Mouse (Mus musculus): Measurements from ENCODE around the gene Abhd4. TPM values are rescaled to one million over a fixed set of nuclear protein-coding genes. Genes with fewer than 3 reads are reported as not detected.

The Abhd4 gene
- polyA plus RNA-seq, 1 experiment from 2014 or later = 53.5 TPM

DNA sequence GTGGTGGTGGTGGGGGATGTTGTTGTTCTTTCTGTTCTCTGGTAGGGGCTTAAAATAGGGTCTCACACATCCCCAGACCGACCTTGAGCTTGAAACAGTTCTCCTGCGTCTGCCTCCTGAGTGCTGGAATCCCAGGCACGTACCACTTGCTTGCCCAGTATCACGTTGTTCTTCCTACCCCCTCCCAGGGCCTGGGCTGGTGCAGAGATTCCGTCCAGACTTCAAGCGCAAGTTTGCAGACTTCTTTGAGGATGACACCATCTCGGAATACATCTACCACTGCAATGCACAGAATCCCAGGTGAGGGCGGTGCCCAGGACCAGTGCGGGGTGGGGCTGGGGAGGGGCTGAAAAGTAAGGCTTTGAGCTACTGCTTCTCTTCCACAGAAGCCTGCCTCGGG, 11.1 kb downstream of the Abhd4 start:
- no peaks in the 10 kb centered on the region; the same call in 1 of the 2 replicates for H3K36me3 ChIP-seq (ENCODE audit: control insufficient read depth, insufficient read depth, low read length)
- ATAC-seq (replicated peaks; ENCODE audit: low FRiP score) (no peak), DNase-seq (ENCODE audit: low spot score) (no peak)
- H3K9me3 ChIP-seq (ENCODE audit: control insufficient read depth, low read length) = no peaks in the 10 kb centered on the region
- no peaks in the 10 kb centered on the region for H3K4me1 ChIP-seq (replicated peaks; ENCODE audit: control insufficient read depth, insufficient read depth, low read length)
- H3K27me3 ChIP-seq (ENCODE audit: control insufficient read depth, insufficient read depth, low read length) = no peaks in the 10 kb centered on the region
- no peak overlapping the region for H3K27ac ChIP-seq (ENCODE audit: low read depth, low read length)
- H3K4me2 ChIP-seq (ENCODE audit: low read depth, low read length, severe bottlenecking) = no peak overlapping the region
- WGBS = 40% methylated on average over 10 of the region's 10 CpGs
- no peak overlapping the region for H3K9ac ChIP-seq (ENCODE audit: low read length)
- no peak overlapping the region for H3K4me3 ChIP-seq (ENCODE audit: low read depth, low read length)

DNA sequence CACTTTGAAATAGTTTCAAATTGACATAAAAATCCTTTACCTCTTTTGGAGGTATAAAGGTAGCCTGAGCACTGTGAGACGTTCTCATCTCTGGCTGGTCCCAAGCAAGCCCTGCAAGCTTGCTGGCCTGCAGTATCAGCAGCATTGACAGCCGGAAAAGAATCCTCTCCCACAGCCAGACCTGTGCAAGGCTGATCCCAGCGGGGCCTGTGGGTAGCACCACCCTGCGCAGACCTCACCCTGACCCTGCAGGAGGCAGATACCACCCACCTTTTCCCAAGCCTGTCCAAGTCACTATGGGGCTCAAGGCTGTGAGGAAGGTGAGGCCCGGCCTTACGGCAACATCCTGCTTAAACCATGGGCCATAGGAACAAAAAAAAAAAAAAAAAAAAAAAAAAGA, 12.0 kb downstream of the Abhd4 start:
- Histone ChIP-seq H3K9me3 (ENCODE audit: control insufficient read depth, low read length) (no peaks in the 10 kb centered on the region), H3K27ac (ENCODE audit: low read depth, low read length) (no peak overlapping the region), H3K27me3 (ENCODE audit: control insufficient read depth, insufficient read depth, low read length) (no peaks in the 10 kb centered on the region), H3K4me2 (ENCODE audit: low read depth, low read length, severe bottlenecking) (no peak overlapping the region), H3K4me3 (ENCODE audit: low read depth, low read length) (no peak overlapping the region), H3K9ac (ENCODE audit: low read length) (no peak overlapping the region), H3K4me1 (replicated peaks; ENCODE audit: control insufficient read depth, insufficient read depth, low read length) (no peaks in the 10 kb centered on the region), H3K36me3 (ENCODE audit: control insufficient read depth, insufficient read depth, low read length) (no peaks in the 10 kb centered on the region; the same call in 1 of the 2 replicates)
- WGBS = 73% methylated on average over 6 of the region's 6 CpGs
- ATAC-seq (replicated peaks; ENCODE audit: low FRiP score) (no peak), DNase-seq (ENCODE audit: low spot score) (no peak)

DNA sequence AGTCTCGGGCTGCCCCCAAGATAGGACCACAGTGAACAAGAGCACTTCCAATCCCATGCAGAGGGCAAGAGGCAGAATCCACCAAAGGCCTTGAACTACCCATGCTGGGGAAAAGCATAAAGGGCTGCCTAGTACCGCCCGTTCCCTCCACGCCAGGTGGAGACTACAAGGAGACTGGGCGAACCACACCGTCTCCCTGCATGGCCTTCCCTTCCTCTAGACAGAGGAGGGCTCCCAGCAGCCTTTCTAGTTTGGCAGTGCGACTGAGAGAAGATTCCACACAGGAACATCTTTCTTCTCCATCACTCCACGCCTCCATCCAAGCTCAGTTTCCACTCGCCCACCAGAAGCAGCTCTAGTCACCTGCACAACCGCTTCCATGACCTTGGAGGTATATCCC, 14.0 kb downstream of the Abhd4 start:
- H3K27ac ChIP-seq (ENCODE audit: low read depth, low read length) = no peak overlapping the region
- H3K9me3 ChIP-seq (ENCODE audit: control insufficient read depth, low read length) = no peaks in the 10 kb centered on the region
- WGBS = 92% methylated on average over 10 of the region's 10 CpGs
- no peaks in the 10 kb centered on the region for H3K4me1 ChIP-seq (replicated peaks; ENCODE audit: control insufficient read depth, insufficient read depth, low read length)
- ATAC-seq (replicated peaks; ENCODE audit: low FRiP score) (no peak), DNase-seq (ENCODE audit: low spot score) (no peak)
- H3K27me3 ChIP-seq (ENCODE audit: control insufficient read depth, insufficient read depth, low read length) = no peaks in the 10 kb centered on the region
- H3K4me3 ChIP-seq (ENCODE audit: low read depth, low read length) = no peak overlapping the region
- no peak overlapping the region for H3K9ac ChIP-seq (ENCODE audit: low read length)
- no peak overlapping the region for H3K4me2 ChIP-seq (ENCODE audit: low read depth, low read length, severe bottlenecking)
- no peaks in the 10 kb centered on the region; the same call in 1 of the 2 replicates for H3K36me3 ChIP-seq (ENCODE audit: control insufficient read depth, insufficient read depth, low read length)

DNA sequence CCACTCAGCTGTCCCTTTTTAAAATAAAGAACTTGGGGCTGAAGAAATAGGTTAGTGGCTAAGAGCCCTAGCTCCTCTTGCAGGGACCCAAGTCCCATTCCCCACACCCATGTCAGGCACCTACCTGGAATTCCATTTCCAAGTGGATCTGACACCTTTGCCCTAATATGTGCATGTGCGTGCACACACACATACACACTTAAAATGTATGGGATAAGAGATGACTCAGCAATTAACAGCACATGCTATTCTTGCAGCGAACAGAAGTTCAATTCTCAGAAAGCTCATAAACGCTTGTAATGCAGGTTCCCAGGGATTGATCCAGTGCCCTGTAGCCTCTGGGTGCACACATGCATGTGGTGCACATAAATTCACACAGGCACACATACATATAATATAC, 15.6 kb downstream of the Abhd4 start:
- Histone ChIP-seq H3K36me3 (ENCODE audit: control insufficient read depth, insufficient read depth, low read length) (no peaks in the 10 kb centered on the region), H3K4me2 (ENCODE audit: low read depth, low read length, severe bottlenecking) (no peak overlapping the region), H3K4me3 (ENCODE audit: low read depth, low read length) (no peak overlapping the region), H3K27ac (ENCODE audit: low read depth, low read length) (no peak overlapping the region), H3K27me3 (ENCODE audit: control insufficient read depth, insufficient read depth, low read length) (no peaks in the 10 kb centered on the region), H3K4me1 (replicated peaks; ENCODE audit: control insufficient read depth, insufficient read depth, low read length) (no peaks in the 10 kb centered on the region), H3K9ac (ENCODE audit: low read length) (no peak overlapping the region), H3K9me3 (ENCODE audit: control insufficient read depth, low read length) (no peaks in the 10 kb centered on the region)
- no peak for ATAC-seq (replicated peaks; ENCODE audit: low FRiP score)
- 97% methylated on average over 3 of the region's 3 CpGs for WGBS
- no peak for DNase-seq (ENCODE audit: low spot score)

DNA sequence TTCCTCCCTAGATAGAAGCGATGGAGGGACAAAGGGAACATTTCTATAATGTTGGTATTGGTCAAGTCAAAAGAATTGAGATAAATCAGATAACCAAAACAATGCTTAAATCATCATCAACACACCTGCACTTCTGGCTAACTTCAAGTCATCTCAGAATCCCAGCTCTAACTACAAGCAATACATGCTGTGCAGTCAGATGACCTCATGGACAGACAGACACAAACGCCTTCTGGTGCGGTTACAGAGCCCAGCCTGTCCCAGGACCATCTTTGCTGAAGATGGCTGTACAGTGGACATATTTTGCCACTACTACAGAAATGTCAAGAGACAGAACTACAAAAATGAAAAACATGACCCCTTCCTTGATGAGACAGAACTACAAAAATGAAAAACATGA, 16.4 kb downstream of the Abhd4 start:
- no peak overlapping the region for H3K9ac ChIP-seq (ENCODE audit: low read length)
- 89% methylated on average over 3 of the region's 3 CpGs for WGBS
- H3K4me2 ChIP-seq (ENCODE audit: low read depth, low read length, severe bottlenecking) = no peak overlapping the region
- H3K4me1 ChIP-seq (replicated peaks; ENCODE audit: control insufficient read depth, insufficient read depth, low read length) = no peaks in the 10 kb centered on the region
- DNase-seq (ENCODE audit: low spot score) (no peak), ATAC-seq (replicated peaks; ENCODE audit: low FRiP score) (no peak)
- no peak overlapping the region for H3K27ac ChIP-seq (ENCODE audit: low read depth, low read length)
- no peaks in the 10 kb centered on the region for H3K27me3 ChIP-seq (ENCODE audit: control insufficient read depth, insufficient read depth, low read length)
- H3K4me3 ChIP-seq (ENCODE audit: low read depth, low read length) = no peak overlapping the region
- no peaks in the 10 kb centered on the region for H3K9me3 ChIP-seq (ENCODE audit: control insufficient read depth, low read length)
- H3K36me3 ChIP-seq (ENCODE audit: control insufficient read depth, insufficient read depth, low read length) = no peaks in the 10 kb centered on the region

DNA sequence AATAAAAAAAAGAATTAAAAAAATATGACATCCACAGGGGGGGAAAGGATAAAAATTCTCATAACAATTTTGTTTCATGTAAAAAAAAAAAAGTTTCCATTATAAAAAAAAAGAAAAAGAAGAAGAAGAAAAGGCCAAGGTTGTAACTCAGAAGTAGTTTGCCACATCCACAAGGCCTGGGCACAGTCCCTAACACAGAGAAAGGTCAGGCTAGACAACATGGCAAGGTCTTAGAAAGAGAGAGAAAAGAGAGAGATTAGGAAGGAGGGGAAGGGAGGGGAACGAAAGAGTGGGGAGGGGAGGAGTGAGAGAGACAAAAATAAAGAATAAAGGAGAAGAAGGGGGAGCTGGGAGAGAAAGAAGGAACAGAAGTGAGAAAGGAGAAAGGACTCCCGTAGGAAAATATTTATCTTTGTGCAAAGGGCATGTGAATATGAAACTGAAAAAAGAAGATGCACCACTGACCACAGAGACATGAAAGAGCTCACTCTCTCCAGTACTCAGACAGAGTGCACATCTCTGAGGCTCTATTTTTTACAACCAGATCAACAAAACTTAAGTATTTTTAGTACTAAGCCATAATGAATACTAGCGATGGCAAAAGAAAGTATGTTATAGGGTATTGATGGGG, 18.1 kb downstream of the Abhd4 start:
- H3K27ac ChIP-seq (ENCODE audit: low read depth, low read length) = no peak overlapping the region
- no peaks in the 10 kb centered on the region for H3K4me1 ChIP-seq (replicated peaks; ENCODE audit: control insufficient read depth, insufficient read depth, low read length)
- no peak for ATAC-seq (replicated peaks; ENCODE audit: low FRiP score)
- DNase-seq (ENCODE audit: low spot score) = no peak
- H3K27me3 ChIP-seq (ENCODE audit: control insufficient read depth, insufficient read depth, low read length) = no peaks in the 10 kb centered on the region
- no peaks in the 10 kb centered on the region for H3K36me3 ChIP-seq (ENCODE audit: control insufficient read depth, insufficient read depth, low read length)
- no peak overlapping the region for H3K4me2 ChIP-seq (ENCODE audit: low read depth, low read length, severe bottlenecking)
- WGBS = 71% methylated on average over 3 of the region's 3 CpGs
- H3K4me3 ChIP-seq (ENCODE audit: low read depth, low read length) = no peak overlapping the region
- H3K9ac ChIP-seq (ENCODE audit: low read length) = no peak overlapping the region
- no peaks in the 10 kb centered on the region for H3K9me3 ChIP-seq (ENCODE audit: control insufficient read depth, low read length)

DNA sequence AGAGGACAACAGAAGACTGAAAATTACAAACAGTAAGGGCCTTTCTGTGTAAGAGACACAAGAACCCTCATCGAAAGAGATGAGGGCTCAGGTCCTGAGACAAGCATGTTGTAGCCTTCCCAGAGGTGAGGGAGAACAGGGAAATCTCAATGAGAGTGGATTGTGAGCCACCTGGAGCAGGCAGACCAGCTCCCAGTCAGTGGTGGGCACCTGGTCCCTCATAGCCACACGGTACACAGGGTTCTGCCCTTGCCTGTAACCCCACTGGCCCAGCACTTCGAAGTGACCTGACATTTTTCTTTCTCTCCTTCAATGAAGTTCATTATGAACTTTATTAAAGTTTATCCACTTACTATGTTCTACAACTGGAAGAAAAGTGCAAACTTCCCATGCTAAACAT, 18.7 kb downstream of the Abhd4 start:
- WGBS = 89% methylated on average over 3 of the region's 3 CpGs
- H3K36me3 ChIP-seq (ENCODE audit: control insufficient read depth, insufficient read depth, low read length) = no peaks in the 10 kb centered on the region
- H3K4me1 ChIP-seq (replicated peaks; ENCODE audit: control insufficient read depth, insufficient read depth, low read length) = no peaks in the 10 kb centered on the region
- no peak overlapping the region for H3K9ac ChIP-seq (ENCODE audit: low read length)
- no peaks in the 10 kb centered on the region for H3K27me3 ChIP-seq (ENCODE audit: control insufficient read depth, insufficient read depth, low read length)
- ATAC-seq (replicated peaks; ENCODE audit: low FRiP score) (no peak), DNase-seq (ENCODE audit: low spot score) (no peak)
- no peak overlapping the region for H3K4me3 ChIP-seq (ENCODE audit: low read depth, low read length)
- no peak overlapping the region for H3K4me2 ChIP-seq (ENCODE audit: low read depth, low read length, severe bottlenecking)
- no peaks in the 10 kb centered on the region for H3K9me3 ChIP-seq (ENCODE audit: control insufficient read depth, low read length)
- H3K27ac ChIP-seq (ENCODE audit: low read depth, low read length) = no peak overlapping the region

DNA sequence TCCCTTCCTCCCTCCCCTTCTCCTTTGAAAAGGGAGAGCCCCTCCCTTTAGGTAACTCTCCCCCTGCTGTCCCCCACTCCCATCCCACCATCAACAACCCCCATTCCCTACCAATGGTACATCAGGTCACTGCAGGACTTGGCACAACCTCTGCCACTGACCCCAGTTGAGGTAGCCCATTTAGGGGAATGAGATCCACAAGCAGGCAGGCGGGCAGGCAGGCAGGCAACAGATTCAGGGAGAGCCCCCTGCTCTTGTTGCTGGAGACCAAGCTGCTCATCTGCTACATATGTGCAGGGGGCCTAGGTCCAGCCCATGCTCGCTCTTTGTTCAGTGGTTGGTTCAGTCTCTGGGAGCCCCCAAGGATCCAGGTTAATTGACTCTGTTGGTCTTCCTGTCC, 22.5 kb downstream of the Abhd4 start:
- Histone ChIP-seq H3K4me3 (ENCODE audit: low read depth, low read length) (no peak overlapping the region), H3K9me3 (ENCODE audit: control insufficient read depth, low read length) (no peaks in the 10 kb centered on the region), H3K4me2 (ENCODE audit: low read depth, low read length, severe bottlenecking) (no peak overlapping the region), H3K36me3 (ENCODE audit: control insufficient read depth, insufficient read depth, low read length) (no peaks in the 10 kb centered on the region), H3K27me3 (ENCODE audit: control insufficient read depth, insufficient read depth, low read length) (no peaks in the 10 kb centered on the region), H3K9ac (ENCODE audit: low read length) (no peak overlapping the region), H3K4me1 (replicated peaks; ENCODE audit: control insufficient read depth, insufficient read depth, low read length) (no peaks in the 10 kb centered on the region), H3K27ac (ENCODE audit: low read depth, low read length) (no peak overlapping the region)
- WGBS = 87% methylated on average over 2 of the region's 2 CpGs
- no peak for DNase-seq (ENCODE audit: low spot score)
- no peak for ATAC-seq (replicated peaks; ENCODE audit: low FRiP score)

DNA sequence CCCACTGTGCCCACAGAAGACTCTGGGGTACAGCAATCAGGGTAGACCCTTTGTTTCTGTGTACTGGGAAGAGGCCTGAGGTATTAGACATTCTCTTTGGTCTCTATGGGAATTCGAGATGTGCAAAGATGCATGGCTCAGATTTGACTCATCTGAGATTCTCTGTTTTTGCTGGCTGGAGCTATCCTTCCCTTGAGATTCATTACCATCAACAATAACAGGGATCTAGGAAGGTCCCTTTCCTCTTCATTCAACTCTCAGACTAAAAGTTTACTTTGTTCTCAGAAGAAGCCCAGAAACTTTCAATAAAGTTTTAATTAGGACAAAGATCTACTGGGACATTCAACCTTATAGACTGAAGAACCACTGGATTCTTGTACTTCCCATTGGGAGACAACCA, 30.9 kb downstream of the Abhd4 start, which contains the start of gene Olfr49:
Gene Olfr49, minus strand, starts transcription at position 101 of the 400 bp plus-strand sequence.
- Histone ChIP-seq H3K36me3 (ENCODE audit: control insufficient read depth, insufficient read depth, low read length) (no peaks in the 10 kb centered on the region), H3K27me3 (ENCODE audit: control insufficient read depth, insufficient read depth, low read length) (no peaks in the 10 kb centered on the region), H3K4me3 (ENCODE audit: low read depth, low read length) (no peak within 1 kb of the TSS), H3K27ac (ENCODE audit: low read depth, low read length) (no peak within 1 kb of the TSS), H3K4me2 (ENCODE audit: low read depth, low read length, severe bottlenecking) (no peak within 1 kb of the TSS), H3K9me3 (ENCODE audit: control insufficient read depth, low read length) (no peaks in the 10 kb centered on the region), H3K4me1 (replicated peaks; ENCODE audit: control insufficient read depth, insufficient read depth, low read length) (no peaks in the 10 kb centered on the region), H3K9ac (ENCODE audit: low read length) (no peak within 1 kb of the TSS)
- WGBS = 89% methylated on average over 1 of the region's 1 CpGs
- DNase-seq (ENCODE audit: low spot score) = no peak
- ATAC-seq (replicated peaks; ENCODE audit: low FRiP score) = no peak

Data from forebrain, embryonic 11.5 days (tissue).